Mouse (Mus musculus): ENCODE measurements around the gene Cbfa2t3.

GRCm38 (mm10) chr8:122726789-122727188, 27.9 kb upstream of the Cbfa2t3 start:
- no peak for TF ChIP-seq EP300 (IDR thresholded peaks at IDR 0.05; ENCODE audit: low read depth)
- TF ChIP-seq CTCF (IDR thresholded peaks at IDR 0.05; ENCODE audit: low read depth), result no peak

Measured in liver, embryonic 14.5 days (tissue).